Mouse (Mus musculus): ENCODE measurements around the gene Apopt1.

Apopt1 gene

GRCm38 (mm10) chr12:111713004-111713651 is at the start of gene Apopt1, which contains the start of gene Bag5:
Gene Apopt1, plus strand, starts transcription at chr12:111713261.
Gene Bag5, minus strand, starts transcription at chr12:111713257.
- peak; percentile 92 to 94 for DNase-seq

GRCm38 (mm10) chr12:111664144-111664634 is 48.9 kb upstream of the Apopt1 start:
- DNase-seq, result peak in 1 of 2 experiments; percentile 43

- DNase-seq, result no peak
Measured at GRCm38 (mm10) chr12:111665041-111665880, 47.8 kb upstream of the Apopt1 start.

GRCm38 (mm10) chr12:111666380-111666779 is 46.7 kb upstream of the Apopt1 start:
- no peak for DNase-seq

- no peak for DNase-seq
Measured at GRCm38 (mm10) chr12:111667421-111667820, 45.6 kb upstream of the Apopt1 start.

GRCm38 (mm10) chr12:111668457-111668912 is 44.6 kb upstream of the Apopt1 start:
- peak; percentile 98 to 100 for DNase-seq

- peak in 1 of 2 experiments; percentile 39 for DNase-seq
Measured at GRCm38 (mm10) chr12:111669000-111669788, 43.9 kb upstream of the Apopt1 start.

- peak in 1 of 2 experiments; percentile 42 for DNase-seq
Measured at GRCm38 (mm10) chr12:111669961-111670360, 43.1 kb upstream of the Apopt1 start.

GRCm38 (mm10) chr12:111670371-111670971 is 42.6 kb upstream of the Apopt1 start:
- peak; percentile 83 to 86 for DNase-seq

- no peak for DNase-seq
Measured at GRCm38 (mm10) chr12:111670976-111671375, 42.1 kb upstream of the Apopt1 start.

- DNase-seq, result peak; percentile 87 to 89
Measured at GRCm38 (mm10) chr12:111671431-111671902, 41.6 kb upstream of the Apopt1 start.

- DNase-seq, result peak; percentile 94 to 95
Measured at GRCm38 (mm10) chr12:111672176-111672575, 40.9 kb upstream of the Apopt1 start, which contains the start of gene Ckb. Gene Ckb, minus strand, starts transcription at chr12:111672338.

- DNase-seq, result peak in 1 of 2 experiments; percentile 74
Measured at GRCm38 (mm10) chr12:111672581-111672980, 40.5 kb upstream of the Apopt1 start.

GRCm38 (mm10) chr12:111674850-111675486 is 38.1 kb upstream of the Apopt1 start:
- no peak for DNase-seq

GRCm38 (mm10) chr12:111675797-111676580 is 37.1 kb upstream of the Apopt1 start:
- DNase-seq, result no peak

- DNase-seq, result peak; percentile 50 to 63
Measured at GRCm38 (mm10) chr12:111677421-111677820, 35.6 kb upstream of the Apopt1 start.

- peak; percentile 94 to 95 for DNase-seq
Measured at GRCm38 (mm10) chr12:111677882-111678669, 35.0 kb upstream of the Apopt1 start, which contains the start of gene Trmt61a. Gene Trmt61a, plus strand, starts transcription at chr12:111678105.

- DNase-seq, result no peak
Measured at GRCm38 (mm10) chr12:111678670-111678933, 34.5 kb upstream of the Apopt1 start.

- no peak for DNase-seq
Measured at GRCm38 (mm10) chr12:111678997-111679396, 34.1 kb upstream of the Apopt1 start.

GRCm38 (mm10) chr12:111680661-111681060 is 32.4 kb upstream of the Apopt1 start:
- DNase-seq, result no peak
